Mouse (Mus musculus) liver, embryonic 14.5 days (tissue): Measurements from ENCODE around the gene Prpf31. TPM values are rescaled to one million over a fixed set of nuclear protein-coding genes. Genes with fewer than 3 reads are reported as not detected.
"Not testable (repeated sequence)": the region's sequence is repeated elsewhere in the genome, so short reads cannot be mapped to it uniquely, and the experiment has no call there.

Experiments
- ATAC-seq: fragments of 200-750 bp; cut with Nextera tagmentation; 2 replicates; pipeline ENCODE4 v1.8.0; 2017; ENCODE audit warnings: moderate number of reproducible peaks, mild to moderate bottlenecking, moderate library complexity; ENCODE audit not compliant: insufficient read depth
- DNase-seq, 3 experiments: peaks; one replicate each; pipeline ENCODE4 v3.0.0-alpha.2; 2012 to 2013; ENCODE audit warnings: low read depth in 3 of 3, low spot score in 3 of 3
- H3K27ac ChIP-seq: fragments of 300-500 bp; sonication (generic); 2 replicates; pipeline ENCODE4 v1.5.1; 2014; ENCODE audit warnings: moderate library complexity, mild to moderate bottlenecking, control low read depth, inconsistent platforms
- H3K27me3 ChIP-seq: fragments of 300-500 bp; sonication (generic); 2 replicates; pipeline ENCODE4 v1.6.1; 2014; ENCODE audit warnings: mild to moderate bottlenecking, low read length, moderate library complexity; ENCODE audit not compliant: control insufficient read depth, insufficient read depth
- H3K36me3 ChIP-seq: fragments of 300-500 bp; sonication (generic); replicated peaks from 2 replicates; pipeline ENCODE4 v1.6.1; 2014; ENCODE audit warnings: low read depth; ENCODE audit not compliant: control insufficient read depth, insufficient read depth
- H3K4me1 ChIP-seq, 2 experiments: fragments of 200-500 bp in 1 of 2; fragments of 300-500 bp in 1 of 2; sonication (generic) in 1 of 2; replicated peaks; 2 replicates each; pipeline ENCODE4 v1.6.1; 2012 to 2014; ENCODE audit warnings: antibody characterized with exemption in 1 of 2, inconsistent platforms in 1 of 2, low read length in 1 of 2; ENCODE audit not compliant: control insufficient read depth in 2 of 2, insufficient read depth in 2 of 2
- H3K4me2 ChIP-seq: fragments of 300-500 bp; sonication (generic); 2 replicates; pipeline ENCODE4 v1.6.1; 2014; ENCODE audit warnings: low read depth, mild to moderate bottlenecking, control low read depth, moderate library complexity
- H3K4me3 ChIP-seq, 2 experiments: fragments of 200-500 bp in 1 of 2; fragments of 300-500 bp in 1 of 2; sonication (generic) in 1 of 2; 2 replicates each; pipeline ENCODE4 v1.5.1; 2012 to 2014; ENCODE audit warnings: low read depth in 2 of 2, low read length in 2 of 2, mild to moderate bottlenecking in 2 of 2, control low read depth in 1 of 2, inconsistent platforms in 1 of 2, moderate library complexity in 1 of 2; ENCODE audit not compliant: insufficient read depth in 1 of 2
- H3K9ac ChIP-seq: fragments of 300-500 bp; sonication (generic); replicated peaks from 2 replicates; pipeline ENCODE4 v1.6.1; 2014; ENCODE audit warnings: mild to moderate bottlenecking, control low read depth, moderate library complexity
- H3K9me3 ChIP-seq: fragments of 300-500 bp; sonication (generic); 2 replicates; pipeline ENCODE4 v1.6.1; 2016; ENCODE audit warnings: low read length, mixed read lengths; ENCODE audit not compliant: control insufficient read depth
- CTCF ChIP-seq: IDR thresholded peaks from 2 replicates; pipeline ENCODE4 v1.5.1; 2016; ENCODE audit warnings: antibody characterized with exemption, low read depth, control low read depth
- EP300 ChIP-seq: IDR thresholded peaks from 2 replicates; pipeline ENCODE4 v1.6.1; 2016; ENCODE audit warnings: antibody characterized with exemption, low read depth
- WGBS: fragments of 180-500 bp; shearing (Covaris S2); extraction: QIAGEN DNeasy Blood & Tissue Kit; methylation state at CpG from one replicate; pipeline ENCODE4 v1.1.7; 2014; ENCODE audit not compliant: insufficient replicate concordance; 5-methylcytosine and 5-hydroxymethylcytosine counted together
- polyA plus RNA-seq, 2 experiments: library from polyadenylated mRNA; depleted of rRNA in 1 of 2; stranded (reverse) in 1 of 2; unstranded in 1 of 2; fragments of >200 nt; fragmentation: Nextera tagmentation in 1 of 2; extraction: Ambion mirVana in 1 of 2; gene quantifications; 2 replicates each; pipeline versions ENCODE4 v1.2.1 to v1.2.3; 2012 to 2014

Gene Prpf31
- polyA plus RNA-seq, 2 experiments, result 28.4 to 46.4 TPM

DNA sequence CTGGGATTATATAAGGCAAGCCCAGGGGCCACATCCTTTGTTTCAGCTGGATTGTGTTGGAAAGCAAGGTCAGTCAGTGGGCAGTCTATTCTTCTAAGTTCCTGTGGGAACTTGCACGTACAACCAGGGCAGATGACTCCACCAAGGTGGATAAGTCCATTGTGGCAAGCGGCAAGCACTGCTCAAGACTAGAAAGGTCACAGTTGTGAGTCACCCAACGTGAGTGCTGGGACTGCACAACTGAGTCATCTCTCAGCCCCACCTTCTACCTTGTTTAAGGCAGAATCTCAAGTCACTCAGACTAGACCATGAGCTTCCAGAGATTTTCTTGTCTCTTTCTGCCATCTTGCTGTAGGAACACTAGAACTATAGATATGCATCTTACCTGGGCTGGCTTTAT, 39.2 kb upstream of the Prpf31 start:
- ATAC-seq (no peak), DNase-seq (no peak)
- Histone ChIP-seq H3K27ac (no peak overlapping the region), H3K27me3 (no peaks in the 10 kb centered on the region), H3K9me3 (no peaks in the 10 kb centered on the region), H3K36me3 (no peaks in the 10 kb centered on the region), H3K4me2 (no peak overlapping the region), H3K4me3 (no peak overlapping the region), H3K9ac (no peak overlapping the region), H3K4me1 (peaks cover 2 to 3% of the 10 kb centered on the region in 2 experiments; a peak in 1 of 4 replicates)
- WGBS, result 53% methylated on average over 3 of the region's 3 CpGs
- no peak for TF ChIP-seq EP300
- no peak for TF ChIP-seq CTCF

DNA sequence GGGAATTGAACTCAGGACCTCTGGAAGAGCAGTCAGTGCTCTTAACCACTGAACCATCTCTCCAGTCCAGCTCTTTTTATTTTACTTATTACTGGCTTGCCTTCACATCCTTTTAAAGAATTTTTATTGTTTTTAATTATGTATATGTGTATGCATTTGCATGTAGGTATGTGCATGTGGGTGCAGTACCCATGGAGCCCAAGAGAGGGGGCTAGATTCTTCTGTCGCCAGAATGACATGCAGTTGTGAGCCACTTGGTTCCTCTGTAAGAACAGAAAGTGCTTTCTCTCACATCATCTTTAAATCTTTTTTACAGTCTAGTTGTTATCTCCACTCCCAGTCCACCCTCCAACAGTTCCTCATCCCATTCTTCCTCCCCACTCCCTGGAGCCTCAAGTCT, 38.3 kb upstream of the Prpf31 start:
- ATAC-seq (no peak), DNase-seq (no peak)
- TF ChIP-seq CTCF (peak; percentile 25; the same call in 1 of the 2 replicates), EP300 (no peak)
- peaks cover 2 to 3% of the 10 kb centered on the region in 2 experiments; a peak in 1 of 4 replicates for H3K4me1 ChIP-seq
- no peak overlapping the region for H3K9ac ChIP-seq
- no peaks in the 10 kb centered on the region for H3K9me3 ChIP-seq
- no peak overlapping the region for H3K4me3 ChIP-seq
- H3K27ac ChIP-seq, result no peak overlapping the region
- H3K4me2 ChIP-seq, result no peak overlapping the region
- H3K27me3 ChIP-seq, result no peaks in the 10 kb centered on the region
- 39% methylated on average over 1 of the region's 1 CpGs for WGBS
- no peaks in the 10 kb centered on the region for H3K36me3 ChIP-seq

DNA sequence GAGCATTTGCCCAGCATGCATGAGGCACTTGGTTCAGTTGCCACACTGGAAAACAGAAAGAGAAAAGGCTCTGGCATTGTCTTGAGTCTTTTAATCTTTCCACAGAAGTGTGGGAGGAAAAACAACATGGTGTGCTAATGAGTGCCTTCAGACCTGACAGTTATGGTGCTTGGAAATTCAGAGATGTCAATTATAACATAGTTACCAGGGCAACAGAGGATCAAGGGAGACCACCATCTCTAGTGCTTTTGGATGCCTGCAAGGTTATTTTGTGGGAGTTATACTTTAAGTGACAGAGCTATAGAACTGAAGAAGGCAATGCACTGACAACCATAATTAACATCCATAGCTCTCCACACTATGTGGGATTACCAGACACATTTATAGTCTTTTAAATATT, 35.9 kb upstream of the Prpf31 start:
- Histone ChIP-seq H3K27ac (no peak overlapping the region), H3K4me3 (no peak overlapping the region), H3K9ac (no peak overlapping the region), H3K36me3 (no peaks in the 10 kb centered on the region), H3K4me2 (no peak overlapping the region), H3K4me1 (peaks cover 2 to 3% of the 10 kb centered on the region in 2 experiments; a peak in 1 of 4 replicates), H3K9me3 (no peaks in the 10 kb centered on the region), H3K27me3 (no peaks in the 10 kb centered on the region)
- no peak for TF ChIP-seq CTCF
- TF ChIP-seq EP300, result no peak
- ATAC-seq (no peak), DNase-seq (no peak)

DNA sequence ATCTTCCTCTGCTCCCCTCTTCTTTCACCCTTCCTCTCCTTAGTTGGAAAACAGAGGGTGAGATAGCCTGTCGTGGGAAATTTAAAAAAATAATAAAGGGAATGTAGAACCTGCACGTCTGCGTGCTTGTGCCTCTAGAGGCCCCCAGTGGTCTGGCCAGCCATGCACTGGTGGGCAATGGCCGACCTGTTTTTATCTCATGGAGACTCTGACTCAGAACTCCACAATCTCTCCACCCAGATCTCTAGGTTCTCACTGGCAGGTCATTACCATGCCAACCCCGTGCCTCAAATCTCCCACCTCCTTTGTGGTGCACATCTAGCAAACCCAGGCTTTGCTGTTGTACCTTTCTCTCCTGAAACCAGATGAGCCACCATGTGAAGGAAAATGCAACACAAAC, 35.1 kb upstream of the Prpf31 start:
- peak overlapping the region; percentile 56 for H3K4me2 ChIP-seq
- no peaks in the 10 kb centered on the region for H3K27me3 ChIP-seq

DNA sequence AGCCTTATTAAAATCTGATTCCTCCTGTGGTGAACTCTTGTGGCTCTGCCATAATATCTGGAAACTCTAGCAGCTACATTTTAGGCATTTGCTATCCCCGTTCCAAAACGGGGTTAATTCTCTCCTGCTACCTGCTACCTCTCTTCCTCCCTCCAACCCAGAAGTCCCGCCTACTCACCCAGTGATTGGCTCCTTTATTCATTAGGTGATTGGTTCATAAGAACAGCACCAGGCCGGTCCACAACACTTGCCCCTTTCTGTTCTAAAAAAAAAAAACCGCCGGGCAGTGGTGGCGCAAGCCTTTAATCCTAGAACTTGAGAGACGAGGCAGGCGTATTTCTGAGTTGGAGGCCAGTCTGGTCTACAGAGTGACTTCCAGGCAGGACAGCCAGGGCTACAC, 34.6 kb upstream of the Prpf31 start:
- H3K4me3 ChIP-seq, result peak overlapping the region; percentile 34 to 40
- peak; percentile 79 for ATAC-seq
- peak overlapping the region; percentile 43 for H3K9ac ChIP-seq
- peak; percentile 36 to 48 (median 41) for DNase-seq
- TF ChIP-seq CTCF (no peak), EP300 (no peak)
- no peaks in the 10 kb centered on the region for H3K9me3 ChIP-seq
- no peak overlapping the region for H3K27ac ChIP-seq
- peak overlapping the region; percentile 56 for H3K4me2 ChIP-seq
- 11% methylated on average over 9 of the region's 9 CpGs for WGBS
- H3K36me3 ChIP-seq, result no peaks in the 10 kb centered on the region
- H3K27me3 ChIP-seq, result no peaks in the 10 kb centered on the region
- H3K4me1 ChIP-seq, result peaks cover 2 to 3% of the 10 kb centered on the region in 2 experiments; a peak in 1 of 4 replicates

More for the DNA sequence above, 35.1 kb upstream of the Prpf31 start:
- 9% methylated on average over 5 of the region's 5 CpGs for WGBS
- peaks cover 2 to 3% of the 10 kb centered on the region in 2 experiments; a peak in 1 of 4 replicates for H3K4me1 ChIP-seq
- peak overlapping the region; percentile 43 for H3K9ac ChIP-seq
- no peaks in the 10 kb centered on the region for H3K9me3 ChIP-seq
- H3K36me3 ChIP-seq, result no peaks in the 10 kb centered on the region
- H3K27ac ChIP-seq, result no peak overlapping the region
- peak in 1 of 3 experiments; percentile 4 for DNase-seq
- TF ChIP-seq EP300 (no peak), CTCF (no peak)
- peak; percentile 62; the same call in 1 of the 2 replicates for ATAC-seq
- H3K4me3 ChIP-seq, result peak overlapping the region; percentile 34 to 40; a peak in 3 of 4 replicates

DNA sequence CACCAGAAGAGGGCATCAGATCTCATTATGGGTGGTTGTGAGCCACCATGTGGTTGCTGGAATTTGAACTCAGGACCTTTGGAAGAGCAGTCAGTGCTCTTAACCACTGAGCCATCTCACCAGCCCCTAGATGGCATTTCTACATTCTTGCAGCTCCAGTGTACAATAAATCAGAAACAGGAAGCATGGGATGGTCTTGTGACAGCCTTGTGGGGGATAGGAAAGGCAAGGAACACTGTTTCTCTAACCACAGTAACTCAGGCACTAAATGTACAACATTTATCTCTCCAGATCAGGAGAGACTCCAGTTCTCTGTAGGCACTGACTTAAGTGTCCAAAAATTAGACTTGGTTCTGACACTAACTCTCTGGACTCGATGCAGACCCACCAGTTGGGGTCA, 32.0 kb upstream of the Prpf31 start:
- H3K27me3 ChIP-seq, DNase-seq, H3K9ac ChIP-seq, H3K9me3 ChIP-seq, H3K27ac ChIP-seq, H3K4me3 ChIP-seq, H3K4me2 ChIP-seq, H3K36me3 ChIP-seq, ATAC-seq, H3K4me1 ChIP-seq: not testable (repeated sequence)
- 13% methylated on average over 1 of the region's 1 CpGs for WGBS
